Comparison of ENCODE assay signal across 13 mouse cellular contexts in the genomic region with DNA sequence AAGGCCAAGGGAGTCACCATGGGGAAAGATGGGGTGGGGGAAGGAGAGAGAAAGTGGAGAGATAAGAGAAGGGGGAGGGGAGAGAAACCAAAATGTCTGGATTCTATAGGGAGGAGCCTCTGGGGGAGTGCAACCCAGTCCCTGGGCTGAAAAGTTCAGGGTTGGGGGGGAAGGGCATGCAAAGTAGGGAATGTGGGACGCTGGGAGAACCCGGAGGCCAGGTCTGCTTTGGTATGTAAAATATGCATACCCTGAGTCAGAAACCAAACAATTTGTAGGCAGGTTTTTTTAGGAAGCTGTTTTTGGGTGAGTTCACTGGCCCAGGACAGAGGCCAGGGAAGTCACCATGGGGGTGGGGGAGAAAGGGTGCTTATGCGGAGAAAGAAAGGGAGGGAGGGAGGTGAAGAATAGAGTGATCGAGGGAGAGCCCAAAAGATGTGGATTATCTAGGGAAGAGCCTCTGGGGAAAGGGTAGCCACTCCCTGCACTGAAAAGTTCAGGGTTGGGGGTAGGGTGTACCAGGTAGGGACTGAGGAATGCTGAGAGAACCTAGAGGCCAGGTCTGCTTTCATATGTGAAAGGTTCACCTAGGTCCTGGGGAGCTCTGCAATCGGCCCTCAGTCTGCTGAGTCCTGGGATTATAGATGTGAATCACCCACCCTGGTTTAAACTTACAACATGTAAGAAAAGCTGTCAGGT. TPM values are rescaled to one million over a fixed set of nuclear protein-coding genes. Genes with fewer than 3 reads are reported as not detected.
DNase-seq lines count a peak whose midpoint lies in the region; ATAC-seq and TF ChIP-seq lines count a peak whose summit lies in the region.
"Had no signal": no experiment of that assay in that cellular context is flagged by ENCODE, and none has a peak within 500 bp of the region (broad histone marks: within the 10 kb centered on the region; RNA-seq: fewer than 3 reads in every experiment).

No protein-coding gene starts in this region.

- H3K4me2 ChIP-seq in intestine, embryonic 15.5 days (replicated peaks): no peak overlapping the region
- no peak overlapping the region for H3K4me2 ChIP-seq in intestine, embryonic 16.5 days (ENCODE audit: low read depth, low read length)
- H3K4me2 ChIP-seq in midbrain, embryonic 15.5 days: no peak overlapping the region
- H3K4me2 ChIP-seq: stomach, embryonic 15.5 days had no signal

- intact Hi-C loops in left cerebral cortex, postnatal 4 days (cut with DNase I): no loop called here

- ATAC-seq in intestine, embryonic 15.5 days: peak; percentile 41; the same call in 1 of the 2 replicates
- no peak for ATAC-seq in intestine, embryonic 16.5 days
- ATAC-seq in midbrain, embryonic 15.5 days (replicated peaks): no peak

- TF ChIP-seq EP300 in ES-Bruce4 (IDR thresholded peaks at IDR 0.05; ENCODE audit: insufficient read depth, low read depth, low read length): peak; percentile 94

- H3K27ac ChIP-seq in intestine, embryonic 15.5 days: no peak overlapping the region
- H3K27ac ChIP-seq in intestine, embryonic 16.5 days (ENCODE audit: low read length): no peak overlapping the region
- H3K27ac ChIP-seq in ES-Bruce4 (ENCODE audit: insufficient read depth, low read length): peak overlapping the region; percentile 95
- no peak overlapping the region for H3K27ac ChIP-seq in embryonic facial prominence, embryonic 10.5 days (replicated peaks)
- H3K27ac ChIP-seq in midbrain, embryonic 15.5 days: no peak overlapping the region
- H3K27ac ChIP-seq: hindbrain, embryonic 10.5 days; stomach, embryonic 15.5 days had no signal

- H3K9ac ChIP-seq in intestine, embryonic 15.5 days: no peak overlapping the region
- no peak overlapping the region for H3K9ac ChIP-seq in intestine, embryonic 16.5 days (ENCODE audit: low read depth, low read length)
- 0 out of 2 replicates have a peak overlapping the region, but pooled peaks have one; percentile 38 for H3K9ac ChIP-seq in ES-Bruce4 (ENCODE audit: low read depth, poor library complexity, severe bottlenecking)
- H3K9ac ChIP-seq in midbrain, embryonic 15.5 days: no peak overlapping the region
- H3K9ac ChIP-seq: stomach, embryonic 15.5 days had no signal

- H3K36me3 ChIP-seq in intestine, embryonic 15.5 days: peaks cover 4% of the 10 kb centered on the region; the same call in 1 of the 2 replicates
- peaks cover 7% of the 10 kb centered on the region; the same call in 1 of the 2 replicates for H3K36me3 ChIP-seq in intestine, embryonic 16.5 days (ENCODE audit: control insufficient read depth, insufficient read depth, low read length)
- peaks cover 49% of the 10 kb centered on the region for H3K36me3 ChIP-seq in ES-Bruce4 (ENCODE audit: control insufficient read depth, insufficient read depth, low read length, poor library complexity, severe bottlenecking)
- H3K36me3 ChIP-seq in embryonic facial prominence, embryonic 10.5 days (replicated peaks): peaks cover 84% of the 10 kb centered on the region
- H3K36me3 ChIP-seq in midbrain, embryonic 15.5 days (replicated peaks): peaks cover 17% of the 10 kb centered on the region; the same call in 1 of the 2 replicates

- TF ChIP-seq POLR2A in ES-Bruce4 (IDR thresholded peaks at IDR 0.05; ENCODE audit: insufficient read depth, low read length): no peak

- TF ChIP-seq CTCF in ES-Bruce4 (IDR thresholded peaks at IDR 0.05; ENCODE audit: low read depth, low read length): no peak

- H3K4me3 ChIP-seq in intestine, embryonic 15.5 days (replicated peaks): no peak overlapping the region
- H3K4me3 ChIP-seq in intestine, embryonic 16.5 days (ENCODE audit: low read length): no peak overlapping the region
- H3K4me3 ChIP-seq in ES-Bruce4 (ENCODE audit: low read depth, low read length): peak overlapping the region; percentile 62
- no peak overlapping the region for H3K4me3 ChIP-seq in embryonic facial prominence, embryonic 10.5 days
- H3K4me3 ChIP-seq in midbrain, embryonic 15.5 days: no peak overlapping the region
- H3K4me3 ChIP-seq: hindbrain, embryonic 10.5 days; stomach, embryonic 15.5 days had no signal

- H3K27me3 ChIP-seq in intestine, embryonic 15.5 days (replicated peaks): no peaks in the 10 kb centered on the region
- H3K27me3 ChIP-seq in intestine, embryonic 16.5 days (replicated peaks; ENCODE audit: control insufficient read depth, insufficient read depth, low read length): no peaks in the 10 kb centered on the region
- no peaks in the 10 kb centered on the region for H3K27me3 ChIP-seq in ES-Bruce4 (ENCODE audit: control insufficient read depth, insufficient read depth, low read length, poor library complexity, severe bottlenecking)
- no peaks in the 10 kb centered on the region for H3K27me3 ChIP-seq in embryonic facial prominence, embryonic 10.5 days (replicated peaks; ENCODE audit: low read depth, poor library complexity, severe bottlenecking)
- H3K27me3 ChIP-seq in midbrain, embryonic 15.5 days (replicated peaks): no peaks in the 10 kb centered on the region
- H3K27me3 ChIP-seq: stomach, embryonic 15.5 days had no signal

- no peaks in the 10 kb centered on the region for H3K9me3 ChIP-seq in intestine, embryonic 15.5 days
- no peaks in the 10 kb centered on the region for H3K9me3 ChIP-seq in intestine, embryonic 16.5 days (ENCODE audit: control insufficient read depth, low read length)
- H3K9me3 ChIP-seq in ES-Bruce4 (replicated peaks; ENCODE audit: control insufficient read depth, insufficient read depth, low read length, poor library complexity, severe bottlenecking): peaks cover 21% of the 10 kb centered on the region
- H3K9me3 ChIP-seq in embryonic facial prominence, embryonic 10.5 days: no peaks in the 10 kb centered on the region
- no peaks in the 10 kb centered on the region for H3K9me3 ChIP-seq in midbrain, embryonic 15.5 days
- H3K9me3 ChIP-seq: hindbrain, embryonic 10.5 days; stomach, embryonic 15.5 days had no signal

- H3K4me1 ChIP-seq in intestine, embryonic 15.5 days (replicated peaks): no peaks in the 10 kb centered on the region
- H3K4me1 ChIP-seq in intestine, embryonic 16.5 days (ENCODE audit: control insufficient read depth, insufficient read depth, low read length): no peaks in the 10 kb centered on the region
- peaks cover 4% of the 10 kb centered on the region for H3K4me1 ChIP-seq in ES-Bruce4 (ENCODE audit: control insufficient read depth, insufficient read depth, low read length)
- H3K4me1 ChIP-seq in embryonic facial prominence, embryonic 10.5 days: peaks cover 11% of the 10 kb centered on the region
- H3K4me1 ChIP-seq in midbrain, embryonic 15.5 days: no peaks in the 10 kb centered on the region
- H3K4me1 ChIP-seq: stomach, embryonic 15.5 days had no signal

- 38% methylated on average over 5 of the region's 5 CpGs for WGBS in intestine, embryonic 15.5 days
- WGBS in intestine, embryonic 16.5 days: 28% methylated on average over 5 of the region's 5 CpGs
- 33% methylated on average over 5 of the region's 5 CpGs for WGBS in embryonic facial prominence, embryonic 10.5 days
- 39% methylated on average over 5 of the region's 5 CpGs for WGBS in midbrain, embryonic 15.5 days

- peak; percentile 45 for DNase-seq in embryonic facial prominence, embryonic 10.5 days (ENCODE audit: low spot score)
- peak; percentile 56 to 65 for DNase-seq in kidney, postnatal 25 days
- DNase-seq in left cerebral cortex, postnatal 4 days: no peak
- DNase-seq in cerebellum, adult 18-20 months: no peak
- DNase-seq: adrenal gland, adult 8-10 months; cerebellum, adult 2 months; gastrocnemius, postnatal 10 days had no signal

RNA-seq across cellular contexts. Expression of gene Tom1, which starts 15.1 kb away (rescaled TPM):
- polyA plus RNA-seq in intestine, embryonic 15.5 days (2015; fragmentation: Nextera tagmentation; extraction: Ambion mirVana): 32.6 and 33.5 TPM in 2 replicates
- 44.9 and 47.7 TPM in 2 replicates for polyA plus RNA-seq in intestine, embryonic 16.5 days (2015; fragmentation: Nextera tagmentation; extraction: Ambion mirVana)
- 44.6 and 46.1 TPM in 2 replicates for polyA plus RNA-seq in ES-Bruce4 (2011; ENCODE audit: insufficient read depth, insufficient read length, low read depth, missing spikeins)
- polyA plus RNA-seq in embryonic facial prominence, embryonic 10.5 days (2016; fragmentation: Nextera tagmentation; extraction: Ambion mirVana): 32.0 and 32.3 TPM in 2 replicates
- 10 to 100 TPM; 22.3 to 25.0 TPM for total RNA-seq in left cerebral cortex, postnatal 4 days (2021)
- polyA plus RNA-seq in midbrain, embryonic 15.5 days (2015; fragmentation: Nextera tagmentation; extraction: Ambion mirVana): 32.0 and 34.3 TPM in 2 replicates

RNA-seq across cellular contexts. Expression of gene Hmgxb4, which starts 25.3 kb away (rescaled TPM):
- 28.9 and 29.7 TPM in 2 replicates for polyA plus RNA-seq in intestine, embryonic 15.5 days (2015; fragmentation: Nextera tagmentation; extraction: Ambion mirVana)
- 21.4 and 22.9 TPM in 2 replicates for polyA plus RNA-seq in intestine, embryonic 16.5 days (2015; fragmentation: Nextera tagmentation; extraction: Ambion mirVana)
- 112 and 122 TPM in 2 replicates for polyA plus RNA-seq in ES-Bruce4 (2011; ENCODE audit: insufficient read depth, insufficient read length, low read depth, missing spikeins)
- 46.3 and 46.4 TPM in 2 replicates for polyA plus RNA-seq in embryonic facial prominence, embryonic 10.5 days (2016; fragmentation: Nextera tagmentation; extraction: Ambion mirVana)
- total RNA-seq in left cerebral cortex, postnatal 4 days (2021): 10 to 100 TPM; 43.8 to 45.7 TPM
- polyA plus RNA-seq in midbrain, embryonic 15.5 days (2015; fragmentation: Nextera tagmentation; extraction: Ambion mirVana): 41.5 and 44.4 TPM in 2 replicates

Comparison
In these comparisons a context has a peak if more than half of its experiments do, and no peak if none do; other contexts are left out.
1. DNase-seq: peak in embryonic facial prominence, embryonic 10.5 days (single experiment) and kidney, postnatal 25 days (2 of 2); none in left cerebral cortex, postnatal 4 days (single experiment) and cerebellum, adult 18-20 months (0 of 2).